Mouse (Mus musculus) embryonic stem cell, embryonic (primary cell): ENCODE measurements around the gene Il12rb1.

Source experiments
- CTCF ChIA-PET, 4 experiments: fragments of 300-600 bp in 2 of 4; fragments of 350-600 bp in 2 of 4; sonication (Branson Sonifier 250); formaldehyde crosslinking; loops; one replicate each; lab custom pipeline; 2022; ENCODE audit warnings: inconsistent platforms in 2 of 4; lab: Charles Lee
- POLR2A ChIA-PET, 4 experiments: fragments of 300-600 bp in 2 of 4; fragments of 350-600 bp in 2 of 4; sonication (Branson Sonifier 250); formaldehyde crosslinking; loops; one replicate each; lab custom pipeline; 2022; ENCODE audit warnings: antibody characterized with exemption in 4 of 4, inconsistent platforms in 1 of 4; lab: Charles Lee

The Il12rb1 gene

DNA sequence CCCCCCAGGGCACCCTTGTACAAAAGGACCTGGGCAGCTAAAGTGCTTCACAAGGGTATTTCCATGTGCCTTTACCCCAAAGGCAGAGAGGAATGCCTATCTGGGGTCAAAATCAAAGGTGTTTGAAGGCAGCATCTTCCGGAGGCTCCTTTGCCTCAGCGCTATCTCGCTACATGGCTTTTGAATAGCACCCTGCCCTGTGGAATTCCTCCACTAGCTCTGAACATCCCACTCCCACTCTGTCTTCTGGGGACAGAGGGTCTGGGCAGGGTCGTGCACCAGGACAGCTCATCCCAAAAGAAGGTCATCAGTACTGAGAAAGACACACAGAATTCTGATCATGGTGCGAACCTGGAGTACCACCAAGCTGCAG is 60.9 kb downstream of the Il12rb1 start:
- CTCF ChIA-PET, result interaction anchor here (0.6 to 6.4 kb wide), 50 partner anchors 10 to 725 kb away, joined by 3 to 140 read pairs (median 5); partner anchors contain the start of genes Arrdc2 (in 2 of the 4), Rab3a (in 2 of the 4), Rpl18a (in 2 of the 4) and Gm3336 (in 1 of the 4)
- POLR2A ChIA-PET, result interaction anchor here (0.6 to 22.5 kb wide), 65 partner anchors 7 to 608 kb away, joined by 3 to 532 read pairs (median 5); partner anchors contain the start of genes Arrdc2 (in 3 of the 4), Jund (in 3 of the 4), Rpl18a (in 3 of the 4) and Lsm4 (in 2 of the 4)

DNA sequence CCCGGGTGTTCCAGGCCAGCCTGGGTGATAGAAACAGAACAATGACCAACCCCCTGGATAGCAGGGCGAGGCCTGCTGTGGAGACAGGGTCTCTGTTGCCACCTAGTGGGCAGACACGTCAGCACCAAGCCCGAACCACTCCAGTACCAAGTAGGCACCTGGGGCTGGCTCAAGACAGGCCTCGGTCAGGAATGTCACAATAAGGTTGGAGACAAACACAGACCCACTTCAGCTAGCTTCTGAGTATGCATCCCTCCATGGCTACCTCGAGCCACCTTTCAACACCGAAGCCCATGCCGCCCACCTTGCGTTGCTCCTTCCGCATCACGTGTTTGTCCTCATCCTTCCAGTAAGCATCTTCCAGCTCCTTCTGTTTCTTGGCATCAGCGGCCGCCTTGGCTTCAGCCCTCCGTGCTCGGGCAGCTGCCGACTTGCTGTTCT is 61.4 kb downstream of the Il12rb1 start:
- CTCF ChIA-PET, result interaction anchor here (0.6 to 6.4 kb wide), 51 partner anchors 11 to 726 kb away, joined by 3 to 140 read pairs (median 4); partner anchors contain the start of genes Arrdc2 (in 2 of the 4), Rab3a (in 2 of the 4), Rpl18a (in 2 of the 4) and Gm3336 (in 1 of the 4)
- POLR2A ChIA-PET, result interaction anchor here (0.6 to 22.5 kb wide), 57 partner anchors 10 to 1469 kb away, joined by 3 to 532 read pairs (median 5); partner anchors contain the start of genes Arrdc2 (in 3 of the 4), Rpl18a (in 3 of the 4), Jund (in 2 of the 4) and Slc5a5 (in 2 of the 4)
